Mouse (Mus musculus) common myeloid progenitor, adult 5-6 weeks (primary cell): ENCODE measurements around the gene Chd1l. TPM values are rescaled to one million over a fixed set of nuclear protein-coding genes. Genes with fewer than 3 reads are reported as not detected.
A peak's percentile ranks its signal among the peaks of the same experiment; 100 is the strongest.

Experiments used
- ATAC-seq: replicated peaks from 2 replicates; pipeline ENCODE4 v1.8.0; 2016; ENCODE audit warnings: low read depth, mild to moderate bottlenecking, moderate TSS enrichment, inconsistent platforms; ENCODE audit not compliant: poor library complexity, severe bottlenecking
- total RNA-seq: library from RNA; stranded (forward); fragments of 200-1000, 187-1606 nt; gene quantifications from 2 replicates; pipeline ENCODE4 v1.2.3, GENCODE M21; 2017

The Chd1l gene
- total RNA-seq, 1 experiment from 2014 or later: 71.0 TPM

GRCm38 (mm10) chr3:97620657-97621056 is 10.7 kb upstream of the Chd1l start:
- ATAC-seq: no peak

GRCm38 (mm10) chr3:97617899-97618298 is 7.9 kb upstream of the Chd1l start:
- ATAC-seq: no peak; the same call in 1 of the 2 replicates

- ATAC-seq: no peak
Measured at GRCm38 (mm10) chr3:97617091-97617825, 7.3 kb upstream of the Chd1l start.

DNA sequence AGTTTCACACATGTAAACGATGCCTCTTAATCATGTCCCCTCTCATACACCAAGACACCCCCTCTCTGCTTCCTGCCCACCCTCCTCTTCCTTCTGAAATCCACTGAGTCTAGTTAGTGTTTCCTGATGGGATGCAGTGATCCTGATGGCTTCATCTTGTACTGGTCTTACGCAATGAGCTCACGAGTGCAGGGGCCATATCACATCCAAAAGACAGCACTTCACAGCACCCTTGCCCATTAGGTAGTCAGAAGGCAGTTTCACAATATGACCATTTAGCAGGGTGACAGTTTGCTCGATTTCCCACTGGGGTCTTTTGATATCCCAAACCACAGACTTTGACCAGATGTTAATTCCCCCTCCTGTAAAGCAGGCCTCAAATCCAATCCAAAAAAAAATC is 5.9 kb upstream of the Chd1l start:
- ATAC-seq: no peak

- no peak for ATAC-seq
Measured at GRCm38 (mm10) chr3:97615154-97615553, 5.2 kb upstream of the Chd1l start.

DNA sequence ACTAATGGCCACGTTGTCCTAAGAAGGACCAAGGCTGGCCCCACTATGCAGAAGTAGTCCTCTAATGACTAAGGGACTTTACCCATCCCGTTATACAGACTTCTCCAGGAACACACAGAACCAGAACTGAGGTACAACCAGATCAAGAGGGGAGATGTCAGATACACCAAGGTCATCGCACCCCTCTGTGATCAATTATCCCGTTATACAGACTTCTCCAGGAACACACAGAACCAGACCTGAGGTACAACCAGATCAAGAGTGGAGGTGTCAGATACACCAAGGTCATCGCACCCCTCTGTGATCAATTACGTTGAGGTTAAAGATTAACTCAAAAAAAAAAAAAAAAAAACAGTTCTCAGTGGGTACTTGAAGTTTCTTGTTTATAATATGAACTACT is 1.0 kb upstream of the Chd1l start:
- ATAC-seq: no peak

- ATAC-seq: peak; percentile 53
Measured at GRCm38 (mm10) chr3:97609201-97609844, 680 bp downstream of the Chd1l start.

DNA sequence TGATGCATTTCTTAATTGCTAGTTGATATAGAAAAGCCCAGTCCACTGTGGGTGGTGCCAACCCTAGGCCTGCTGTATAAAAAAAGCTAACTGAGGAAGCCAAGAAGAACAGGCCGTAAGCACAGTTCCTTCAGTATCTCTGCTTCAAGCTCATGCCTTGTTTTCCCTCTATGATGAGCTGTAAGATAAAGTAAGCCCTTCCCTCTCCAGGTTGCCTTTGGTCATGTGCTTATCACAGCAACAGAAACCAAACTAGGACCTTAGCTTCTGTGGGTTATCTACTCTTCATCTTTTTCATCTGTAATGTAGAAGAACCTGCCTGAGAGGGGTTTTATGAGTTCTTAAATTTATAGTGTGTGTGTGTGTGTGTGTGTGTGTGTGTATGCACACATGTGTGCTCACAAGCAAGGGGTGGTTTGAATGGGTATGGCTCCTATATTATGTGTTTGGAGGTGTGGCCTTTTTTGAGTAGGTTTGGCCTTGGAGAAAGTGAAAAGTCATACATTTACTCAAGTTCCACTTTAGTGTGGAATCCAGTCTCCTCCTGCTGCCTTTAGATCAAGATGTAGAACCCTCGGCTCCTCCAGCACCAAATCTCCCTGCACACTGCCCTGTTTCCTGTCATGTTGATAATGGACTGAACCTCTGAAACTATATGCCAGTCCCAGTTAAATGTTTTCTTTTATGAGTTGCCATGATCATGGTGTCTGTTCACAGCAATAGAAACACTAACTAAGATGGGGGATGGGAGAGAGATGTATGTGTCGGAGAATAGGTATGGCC is 9.8 kb downstream of the Chd1l start:
- no peak for ATAC-seq

- ATAC-seq: no peak
Measured at GRCm38 (mm10) chr3:97596796-97597195, 13.2 kb downstream of the Chd1l start.

DNA sequence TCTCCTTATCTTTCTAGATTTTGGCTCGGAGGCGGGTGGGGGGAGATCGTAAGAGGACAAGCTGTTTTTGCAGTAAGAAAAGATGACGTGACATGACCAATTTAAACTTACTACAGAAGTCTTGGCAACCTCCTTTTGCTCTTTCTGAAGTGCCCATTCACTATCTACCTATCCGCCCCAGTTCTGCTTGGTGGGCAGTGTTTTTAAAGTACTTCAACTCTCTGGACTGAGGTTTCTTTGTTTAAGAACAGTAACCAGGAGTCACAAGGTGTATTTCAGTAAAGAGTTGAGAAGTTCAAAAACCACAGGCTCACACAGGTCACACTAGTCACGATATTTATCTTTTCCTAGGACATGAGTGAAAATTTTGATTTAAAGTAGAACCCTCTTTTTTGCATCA is 14.9 kb downstream of the Chd1l start:
- no peak for ATAC-seq

DNA sequence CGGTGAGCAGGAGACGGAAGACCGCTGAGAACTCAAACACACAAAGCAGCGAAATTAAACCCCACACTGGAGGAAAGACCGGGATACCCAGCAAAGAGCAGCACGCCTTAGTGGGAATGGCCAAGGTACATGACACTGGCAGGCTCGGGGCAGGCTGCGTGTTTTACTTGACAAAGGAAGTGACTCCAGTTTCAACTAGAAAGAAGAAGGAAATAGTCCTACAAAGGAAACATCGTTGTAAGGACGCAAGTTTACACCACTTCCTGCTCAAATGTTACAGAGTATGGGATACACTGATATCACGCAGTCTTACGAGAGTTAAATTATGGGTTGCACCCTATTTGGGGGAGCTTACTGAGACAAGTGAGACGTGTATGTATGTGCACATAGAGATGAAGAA is 15.9 kb downstream of the Chd1l start:
- no peak for ATAC-seq

DNA sequence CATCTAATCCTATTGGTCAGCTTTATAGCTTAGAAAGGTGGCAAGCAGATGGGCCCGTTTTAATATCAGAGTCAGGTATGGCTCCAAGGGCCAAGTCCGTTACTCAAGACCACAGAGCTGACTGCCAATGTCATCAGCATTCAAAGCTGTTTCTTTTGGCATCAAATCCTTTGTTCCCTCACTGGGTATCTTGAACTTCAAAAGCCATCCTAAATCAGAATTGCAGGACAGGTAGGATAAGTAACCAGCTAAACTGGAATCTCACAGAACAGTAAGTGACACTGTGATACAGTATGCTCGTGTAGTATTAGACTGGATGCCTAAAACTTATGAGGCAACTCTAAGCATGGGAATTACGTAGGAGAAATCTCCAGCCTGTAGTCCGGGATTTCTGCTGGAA is 16.9 kb downstream of the Chd1l start:
- ATAC-seq: no peak

DNA sequence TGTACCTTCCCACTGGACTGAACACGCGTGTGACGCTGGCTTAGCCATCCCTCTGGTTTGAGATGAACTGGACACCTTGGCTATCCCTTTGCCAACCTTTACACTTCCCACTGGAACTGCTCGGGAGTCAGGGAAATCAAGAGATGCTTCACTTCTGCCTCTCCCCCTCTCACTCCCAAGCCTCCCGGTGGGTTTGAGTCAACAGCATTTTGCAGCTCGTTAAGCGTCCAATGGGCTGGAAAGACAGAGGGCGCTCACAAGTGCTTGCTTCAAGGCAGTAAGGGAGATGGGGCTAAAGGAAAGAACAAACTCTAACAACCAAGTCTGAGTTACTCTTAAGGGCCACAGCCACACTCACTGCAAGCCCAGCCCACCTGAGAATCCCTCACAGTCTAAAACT is 19.3 kb downstream of the Chd1l start:
- no peak for ATAC-seq

DNA sequence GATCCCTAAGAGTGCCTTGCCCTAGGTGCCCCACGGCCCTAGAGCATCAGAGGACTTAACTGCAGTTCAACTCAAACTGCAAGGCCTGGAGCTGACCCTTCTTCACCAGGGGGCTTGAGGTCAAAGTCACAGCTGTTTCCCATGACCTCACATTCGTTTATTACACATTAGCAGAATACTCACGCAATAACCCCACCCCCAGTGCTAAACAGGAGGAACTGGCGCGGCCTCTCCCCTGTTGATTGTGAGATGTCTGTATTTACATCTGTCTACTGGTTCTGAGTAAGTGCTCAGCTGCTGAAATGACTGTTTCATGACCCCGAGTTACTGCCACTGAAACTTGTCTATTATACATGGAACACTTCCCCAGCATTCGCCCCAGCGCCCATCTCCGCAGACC is 22.3 kb downstream of the Chd1l start:
- no peak for ATAC-seq

GRCm38 (mm10) chr3:97585383-97586160 is 24.4 kb downstream of the Chd1l start:
- peak; percentile 91 for ATAC-seq

DNA sequence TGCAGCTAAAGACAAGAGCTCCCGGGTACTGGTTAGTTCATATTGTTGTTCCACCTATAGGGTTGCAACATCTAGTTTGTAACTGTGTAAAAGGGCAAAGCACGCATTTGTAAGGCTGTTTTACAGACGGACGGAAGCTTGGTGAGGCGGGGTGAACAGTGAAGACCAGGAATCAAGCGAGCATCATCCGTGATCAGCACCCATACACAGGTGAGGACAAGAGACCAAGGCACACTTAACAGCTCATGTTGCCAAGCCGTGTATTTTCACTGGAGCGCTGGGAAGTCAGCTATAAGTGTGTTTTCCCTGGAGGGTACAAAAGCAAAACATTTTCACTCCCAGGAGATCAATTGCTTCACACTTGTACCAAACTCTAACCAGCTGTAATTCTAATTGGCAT is 36.2 kb downstream of the Chd1l start:
- ATAC-seq: no peak

- ATAC-seq: no peak
Measured at GRCm38 (mm10) chr3:97564588-97564987, 45.4 kb downstream of the Chd1l start.

GRCm38 (mm10) chr3:97558554-97558953 is 51.4 kb downstream of the Chd1l start:
- ATAC-seq: no peak

GRCm38 (mm10) chr3:97546205-97546604 is 63.8 kb downstream of the Chd1l start:
- no peak for ATAC-seq

DNA sequence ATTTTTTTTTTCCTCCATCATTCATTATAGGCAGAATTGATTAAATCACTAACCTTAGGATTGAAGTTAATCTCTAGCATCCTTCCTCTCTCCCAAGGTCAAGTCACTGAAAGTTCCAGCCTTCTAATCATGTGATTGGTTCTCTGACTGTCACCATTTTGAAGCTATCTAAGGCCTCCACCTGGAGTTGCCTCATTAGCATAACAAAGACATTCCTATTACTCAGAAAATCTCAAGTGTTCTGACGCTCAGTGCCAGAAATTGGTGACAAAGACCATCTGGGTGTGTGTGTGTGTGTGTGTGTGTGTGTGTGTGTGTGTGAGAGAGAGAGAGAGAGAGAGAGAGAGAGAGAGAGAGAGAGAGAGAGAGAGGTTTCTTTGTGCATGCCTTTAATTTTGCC is 69.8 kb downstream of the Chd1l start:
- ATAC-seq: no peak
